Mouse (Mus musculus): ENCODE measurements around the gene Tmeff1.

The Tmeff1 gene

GRCm38 (mm10) chr4:48564962-48565361 is 20.0 kb upstream of the Tmeff1 start:
- no peak for DNase-seq (ENCODE audit: low spot score in 2 of 2)

- no peak for DNase-seq (ENCODE audit: low spot score in 2 of 2)
Observed at GRCm38 (mm10) chr4:48576361-48576760, 8.6 kb upstream of the Tmeff1 start.

GRCm38 (mm10) chr4:48577831-48578230 is 7.1 kb upstream of the Tmeff1 start:
- DNase-seq (ENCODE audit: low spot score in 2 of 2): no peak

GRCm38 (mm10) chr4:48578399-48578798 is 6.6 kb upstream of the Tmeff1 start:
- DNase-seq (ENCODE audit: low spot score in 2 of 2): no peak

GRCm38 (mm10) chr4:48579475-48580110 is 5.4 kb upstream of the Tmeff1 start:
- no peak for DNase-seq (ENCODE audit: low spot score in 2 of 2)

- no peak for DNase-seq (ENCODE audit: low spot score in 2 of 2)
Observed at GRCm38 (mm10) chr4:48581201-48581600, 3.8 kb upstream of the Tmeff1 start.

- DNase-seq (ENCODE audit: low spot score in 2 of 2): no peak
Observed at GRCm38 (mm10) chr4:48581993-48582392, 3.0 kb upstream of the Tmeff1 start.

GRCm38 (mm10) chr4:48582941-48583340 is 2.0 kb upstream of the Tmeff1 start:
- no peak for DNase-seq (ENCODE audit: low spot score in 2 of 2)

GRCm38 (mm10) chr4:48585241-48586098 is 496 bp downstream of the Tmeff1 start:
- DNase-seq (ENCODE audit: low spot score in 2 of 2): no peak

- no peak for DNase-seq (ENCODE audit: low spot score in 2 of 2)
Observed at GRCm38 (mm10) chr4:48586099-48586821, 1.3 kb downstream of the Tmeff1 start.

GRCm38 (mm10) chr4:48587526-48587925 is 2.6 kb downstream of the Tmeff1 start:
- no peak for DNase-seq (ENCODE audit: low spot score in 2 of 2)

GRCm38 (mm10) chr4:48588576-48588975 is 3.6 kb downstream of the Tmeff1 start:
- DNase-seq (ENCODE audit: low spot score in 2 of 2): no peak

- no peak for DNase-seq (ENCODE audit: low spot score in 2 of 2)
Observed at GRCm38 (mm10) chr4:48590862-48591261, 5.9 kb downstream of the Tmeff1 start.

- no peak for DNase-seq (ENCODE audit: low spot score in 2 of 2)
Observed at GRCm38 (mm10) chr4:48591390-48591789, 6.4 kb downstream of the Tmeff1 start.

GRCm38 (mm10) chr4:48592328-48592727 is 7.4 kb downstream of the Tmeff1 start:
- DNase-seq (ENCODE audit: low spot score in 2 of 2): no peak

GRCm38 (mm10) chr4:48592844-48593243 is 7.9 kb downstream of the Tmeff1 start:
- DNase-seq (ENCODE audit: low spot score in 2 of 2): no peak

GRCm38 (mm10) chr4:48596111-48596510 is 11.1 kb downstream of the Tmeff1 start:
- DNase-seq (ENCODE audit: low spot score in 2 of 2): no peak

- DNase-seq (ENCODE audit: low spot score in 2 of 2): no peak
Observed at GRCm38 (mm10) chr4:48605650-48606049, 20.7 kb downstream of the Tmeff1 start.

- DNase-seq (ENCODE audit: low spot score in 2 of 2): no peak
Observed at GRCm38 (mm10) chr4:48609485-48609884, 24.5 kb downstream of the Tmeff1 start.

GRCm38 (mm10) chr4:48610251-48610650 is 25.3 kb downstream of the Tmeff1 start:
- DNase-seq (ENCODE audit: low spot score in 2 of 2): no peak

- no peak for DNase-seq (ENCODE audit: low spot score in 2 of 2)
Observed at GRCm38 (mm10) chr4:48615483-48615882, 30.5 kb downstream of the Tmeff1 start.

GRCm38 (mm10) chr4:48617201-48617600 is 32.2 kb downstream of the Tmeff1 start:
- no peak for DNase-seq (ENCODE audit: low spot score in 2 of 2)

GRCm38 (mm10) chr4:48620121-48620520 is 35.1 kb downstream of the Tmeff1 start:
- DNase-seq (ENCODE audit: low spot score in 2 of 2): no peak
